Mouse (Mus musculus) embryo, embryonic 10.5 days (tissue): Measurements from ENCODE around the gene Cnpy2.
"Not testable (repeated sequence)": the region's sequence is repeated elsewhere in the genome, so short reads cannot be mapped to it uniquely, and the experiment has no call there.

Experiments used
- DNase-seq: peaks from one replicate; pipeline ENCODE4 v3.0.0-alpha.2; 2015; ENCODE audit warnings: low spot score

Gene Cnpy2

GRCm38 (mm10) chr10:128315578-128315977, 6.7 kb upstream of the Cnpy2 start:
- DNase-seq: no peak

- peak; percentile 37 for DNase-seq
Observed at GRCm38 (mm10) chr10:128321641-128322040, 618 bp upstream of the Cnpy2 start.

GRCm38 (mm10) chr10:128323516-128323915, 1.3 kb downstream of the Cnpy2 start:
- no peak for DNase-seq

GRCm38 (mm10) chr10:128326825-128327224, 4.6 kb downstream of the Cnpy2 start:
- DNase-seq: no peak

GRCm38 (mm10) chr10:128327610-128328009, 5.4 kb downstream of the Cnpy2 start:
- no peak for DNase-seq

GRCm38 (mm10) chr10:128332358-128333249, 10.3 kb downstream of the Cnpy2 start:
- not testable (repeated sequence) for DNase-seq

GRCm38 (mm10) chr10:128335582-128335981, 13.3 kb downstream of the Cnpy2 start:
- DNase-seq: peak; percentile 88

- no peak for DNase-seq
Observed at GRCm38 (mm10) chr10:128336195-128336594, 13.9 kb downstream of the Cnpy2 start.

- no peak for DNase-seq
Observed at GRCm38 (mm10) chr10:128336597-128336996, 14.3 kb downstream of the Cnpy2 start.

GRCm38 (mm10) chr10:128337306-128338181, 15.3 kb downstream of the Cnpy2 start, which contains the start of gene Cs:
Gene Cs (plus strand): TSS chr10:128337734.
- peak; percentile 99 for DNase-seq

- no peak for DNase-seq
Observed at GRCm38 (mm10) chr10:128338415-128338814, 16.2 kb downstream of the Cnpy2 start.

GRCm38 (mm10) chr10:128338948-128339347, 16.7 kb downstream of the Cnpy2 start:
- no peak for DNase-seq

GRCm38 (mm10) chr10:128340257-128340656, 18.0 kb downstream of the Cnpy2 start:
- DNase-seq: peak; percentile 19

- DNase-seq: no peak
Observed at GRCm38 (mm10) chr10:128343436-128343835, 21.2 kb downstream of the Cnpy2 start.

GRCm38 (mm10) chr10:128344568-128345275, 22.5 kb downstream of the Cnpy2 start:
- DNase-seq: peak; percentile 42

- DNase-seq: no peak
Observed at GRCm38 (mm10) chr10:128347541-128347940, 25.3 kb downstream of the Cnpy2 start.

GRCm38 (mm10) chr10:128358796-128359195, 36.5 kb downstream of the Cnpy2 start:
- peak; percentile 79 for DNase-seq

- DNase-seq: no peak
Observed at GRCm38 (mm10) chr10:128359226-128359625, 37.0 kb downstream of the Cnpy2 start.

- DNase-seq: no peak
Observed at GRCm38 (mm10) chr10:128361836-128362235, 39.6 kb downstream of the Cnpy2 start.

GRCm38 (mm10) chr10:128362568-128362967, 40.3 kb downstream of the Cnpy2 start:
- DNase-seq: peak; percentile 84

GRCm38 (mm10) chr10:128367899-128368401, 45.7 kb downstream of the Cnpy2 start:
- no peak for DNase-seq
